Mouse (Mus musculus): ENCODE data around the gene Arhgap30.

Gene Arhgap30

GRCm38 (mm10) chr1:171388376-171389102 lies at the start of gene Arhgap30:
Arhgap30 (plus strand) TSS chr1:171388954.
- DNase-seq = peak; percentile 79 to 84

- DNase-seq = no peak
Observed at GRCm38 (mm10) chr1:171342262-171343207, 46.2 kb upstream of the Arhgap30 start.

- DNase-seq = peak; percentile 68 to 80
Observed at GRCm38 (mm10) chr1:171343922-171344677, 44.7 kb upstream of the Arhgap30 start.

- no peak for DNase-seq
Observed at GRCm38 (mm10) chr1:171344715-171345114, 44.0 kb upstream of the Arhgap30 start.

- peak; percentile 93 for DNase-seq
Observed at GRCm38 (mm10) chr1:171345225-171346094, 43.3 kb upstream of the Arhgap30 start, which contains the start of the genes Nit1 and Pfdn2. Nit1 (minus strand) TSS chr1:171345646. Pfdn2 (plus strand) TSS chr1:171345670.

GRCm38 (mm10) chr1:171346095-171346450 lies 42.7 kb upstream of the Arhgap30 start:
- no peak for DNase-seq

- no peak for DNase-seq
Observed at GRCm38 (mm10) chr1:171348665-171349064, 40.1 kb upstream of the Arhgap30 start.

- no peak for DNase-seq
Observed at GRCm38 (mm10) chr1:171349210-171349609, 39.5 kb upstream of the Arhgap30 start.

- DNase-seq = no peak
Observed at GRCm38 (mm10) chr1:171355812-171356340, 32.9 kb upstream of the Arhgap30 start.

- DNase-seq = no peak
Observed at GRCm38 (mm10) chr1:171356814-171357213, 31.9 kb upstream of the Arhgap30 start.

- DNase-seq = peak in 1 of 2 experiments; percentile 56
Observed at GRCm38 (mm10) chr1:171358421-171358820, 30.3 kb upstream of the Arhgap30 start.

- no peak for DNase-seq
Observed at GRCm38 (mm10) chr1:171360253-171360652, 28.5 kb upstream of the Arhgap30 start.

- peak; percentile 92 for DNase-seq
Observed at GRCm38 (mm10) chr1:171360656-171361055, 28.1 kb upstream of the Arhgap30 start, which contains the start of gene Klhdc9. Klhdc9 (minus strand) TSS chr1:171360798.

- peak in 1 of 2 experiments; percentile 82 for DNase-seq
Observed at GRCm38 (mm10) chr1:171361106-171362103, 27.3 kb upstream of the Arhgap30 start.

- no peak for DNase-seq
Observed at GRCm38 (mm10) chr1:171365934-171366333, 22.8 kb upstream of the Arhgap30 start.

GRCm38 (mm10) chr1:171369845-171370556 lies 18.8 kb upstream of the Arhgap30 start, which contains the start of gene Nectin4:
Nectin4 (plus strand) TSS chr1:171370099.
- peak; percentile 74 to 81 for DNase-seq

- no peak for DNase-seq
Observed at GRCm38 (mm10) chr1:171372880-171373279, 15.9 kb upstream of the Arhgap30 start.

GRCm38 (mm10) chr1:171373946-171374345 lies 14.8 kb upstream of the Arhgap30 start:
- DNase-seq = no peak

- peak; percentile 77 to 88 for DNase-seq
Observed at GRCm38 (mm10) chr1:171375646-171376097, 13.1 kb upstream of the Arhgap30 start.

Measured in lung, postnatal 4 days (tissue).